Mouse (Mus musculus) forebrain, postnatal 0 days (tissue): ENCODE data around the gene Hist1h1b. TPM values are rescaled to one million over a fixed set of nuclear protein-coding genes. Genes with fewer than 3 reads are reported as not detected.
"Not testable (repeated sequence)": the region's sequence is repeated elsewhere in the genome, so short reads cannot be mapped to it uniquely, and the experiment has no call there.

Source experiments
- ATAC-seq: fragments of 200-750 bp; cut with Nextera tagmentation; 2 replicates; pipeline ENCODE4 v1.8.0; 2017; ENCODE audit warnings: mild to moderate bottlenecking, moderate library complexity
- DNase-seq: peaks from one replicate; pipeline ENCODE4 v3.0.0-alpha.2; 2015
- H3K27ac ChIP-seq: fragments of 300-500 bp; sonication (generic); 2 replicates; pipeline ENCODE4 v1.5.1; 2014; ENCODE audit warnings: low read depth, mild to moderate bottlenecking, antibody characterized with exemption, low read length, moderate library complexity, mixed read lengths
- H3K27me3 ChIP-seq: fragments of 300-500 bp; sonication (generic); 2 replicates; pipeline ENCODE4 v1.6.1; 2014; ENCODE audit warnings: mild to moderate bottlenecking, low read length, mixed read lengths; ENCODE audit not compliant: insufficient read depth
- H3K36me3 ChIP-seq: fragments of 300-500 bp; sonication (generic); 2 replicates; pipeline ENCODE4 v1.6.1; 2014; ENCODE audit warnings: mild to moderate bottlenecking, moderate library complexity; ENCODE audit not compliant: insufficient read depth
- H3K4me1 ChIP-seq: fragments of 300-500 bp; sonication (generic); 2 replicates; pipeline ENCODE4 v1.6.1; 2014; ENCODE audit warnings: antibody characterized with exemption; ENCODE audit not compliant: insufficient read depth
- H3K4me2 ChIP-seq: fragments of 300-500 bp; sonication (generic); 2 replicates; pipeline ENCODE4 v1.6.1; 2014; ENCODE audit warnings: low read depth, mild to moderate bottlenecking, moderate library complexity
- H3K4me3 ChIP-seq: fragments of 300-500 bp; sonication (generic); 2 replicates; pipeline ENCODE4 v1.5.1; 2014; ENCODE audit warnings: low read depth, low read length, mixed read lengths
- H3K9ac ChIP-seq: fragments of 300-500 bp; sonication (generic); 2 replicates; pipeline ENCODE4 v1.6.1; 2014; ENCODE audit warnings: mild to moderate bottlenecking
- H3K9me3 ChIP-seq: fragments of 300-500 bp; sonication (generic); 2 replicates; pipeline ENCODE4 v1.6.1; 2016; ENCODE audit warnings: low read length
- CTCF ChIP-seq: sonication (generic); IDR thresholded peaks from 2 replicates; pipeline ENCODE4 v1.5.1; 2016; ENCODE audit warnings: antibody characterized with exemption, control low read depth, low read depth
- WGBS: fragments of 180-500 bp; shearing (Covaris S2); extraction: QIAGEN DNeasy Blood & Tissue Kit; methylation state at CpG from one replicate; pipeline ENCODE4 v1.1.7; 2014; 5-methylcytosine and 5-hydroxymethylcytosine counted together
- polyA plus RNA-seq: library from polyadenylated mRNA; unstranded; fragments of >200 nt; fragmentation: Nextera tagmentation; extraction: Ambion mirVana; gene quantifications from 2 replicates; pipeline ENCODE4 v1.2.1, GENCODE M21; 2015
- total RNA-seq: library from RNA; depleted of rRNA; stranded (reverse); fragments of >200 nt; gene quantifications from 2 replicates; pipeline ENCODE4 v1.2.3, GENCODE M21; 2014

The Hist1h1b gene
- total and polyA plus RNA-seq, 2 experiments from 2014 or later = 4.0 to 182 TPM

- peak; percentile 96 for ATAC-seq
- peak overlapping the region; percentile 82 for H3K4me2 ChIP-seq
- TF ChIP-seq CTCF = no peak
- H3K27ac ChIP-seq = peak overlapping the region; percentile 57
- H3K9ac ChIP-seq = peak overlapping the region; percentile 51
- no peaks in the 10 kb centered on the region for H3K9me3 ChIP-seq
- 3% methylated on average over 33 of the region's 33 CpGs for WGBS
- H3K4me3 ChIP-seq = peak overlapping the region; percentile 45
- H3K36me3 ChIP-seq = no peaks in the 10 kb centered on the region
- peak; percentile 89 for DNase-seq
- no peaks in the 10 kb centered on the region for H3K27me3 ChIP-seq
- H3K4me1 ChIP-seq = peaks cover 22% of the 10 kb centered on the region
These were observed 1.3 kb downstream of the Hist1h1b start for GRCm38 (mm10) chr13:21778814-21779766.

- ATAC-seq = no peak
- no peak overlapping the region for H3K4me2 ChIP-seq
- no peak overlapping the region for H3K9ac ChIP-seq
These were observed 24.7 kb downstream of the Hist1h1b start for GRCm38 (mm10) chr13:21755707-21756106.

GRCm38 (mm10) chr13:21754294-21755001, 26.0 kb downstream of the Hist1h1b start:
- Histone ChIP-seq H3K9ac (peak overlapping the region; percentile 44; the same call in 1 of the 2 replicates), H3K4me2 (peak overlapping the region; percentile 68), H3K27ac (0 out of 2 replicates have a peak overlapping the region, but pooled peaks have one; percentile 23), H3K4me3 (peak overlapping the region; percentile 43)
- not testable (repeated sequence) for H3K9me3 ChIP-seq, H3K36me3 ChIP-seq, H3K27me3 ChIP-seq, H3K4me1 ChIP-seq
- WGBS = 0% methylated on average over 21 of the region's 26 CpGs
- DNase-seq (peak; percentile 66), ATAC-seq (0 out of 2 replicates have a peak, but pooled peaks have one; percentile 0)

More at GRCm38 (mm10) chr13:21755707-21756106, 24.7 kb downstream of the Hist1h1b start:
- Histone ChIP-seq H3K9me3 (no peaks in the 10 kb centered on the region), H3K27me3 (no peaks in the 10 kb centered on the region), H3K4me1 (peaks cover 6% of the 10 kb centered on the region; the same call in 1 of the 2 replicates), H3K36me3 (no peaks in the 10 kb centered on the region), H3K4me3 (no peak overlapping the region), H3K27ac (no peak overlapping the region)
- no peak for TF ChIP-seq CTCF
- no peak for DNase-seq
- WGBS = 54% methylated on average over 1 of the region's 1 CpGs

DNA sequence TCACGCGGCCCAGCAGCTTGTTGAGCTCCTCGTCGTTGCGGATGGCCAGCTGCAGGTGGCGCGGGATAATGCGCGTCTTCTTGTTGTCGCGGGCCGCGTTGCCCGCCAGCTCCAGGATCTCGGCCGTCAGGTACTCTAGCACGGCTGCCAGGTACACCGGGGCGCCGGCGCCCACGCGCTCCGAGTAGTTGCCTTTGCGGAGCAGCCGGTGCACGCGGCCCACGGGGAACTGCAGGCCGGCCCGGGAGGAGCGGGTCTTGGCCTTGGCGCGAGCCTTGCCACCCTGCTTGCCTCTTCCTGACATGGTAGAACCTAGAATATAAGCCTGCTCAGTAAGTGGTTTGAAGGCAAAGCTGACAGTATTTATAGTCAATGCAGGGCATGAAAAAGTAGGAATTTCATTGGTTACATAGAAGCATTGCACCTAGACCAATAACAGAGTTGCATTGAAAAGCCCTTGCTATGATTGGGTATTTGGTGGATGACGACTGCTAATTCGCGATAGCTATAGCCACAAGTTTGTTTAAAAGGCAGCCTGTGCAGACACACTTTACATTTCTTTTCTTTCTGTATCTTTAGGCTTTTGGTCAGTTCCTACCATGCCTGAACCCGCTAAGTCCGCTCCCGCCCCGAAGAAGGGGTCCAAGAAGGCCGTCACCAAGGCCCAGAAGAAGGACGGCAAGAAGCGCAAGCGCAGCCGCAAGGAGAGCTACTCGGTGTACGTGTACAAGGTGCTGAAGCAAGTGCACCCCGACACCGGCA, 26.7 kb downstream of the Hist1h1b start, which contains the start of the genes Hist1h2ak and Hist1h2bn:
Gene Hist1h2ak, minus strand, starts transcription at position 304 of the 762 bp plus-strand sequence.
Gene Hist1h2bn, plus strand, starts transcription at position 600 of the 762 bp plus-strand sequence.
- DNase-seq (peak; percentile 93), ATAC-seq (peak; percentile 95)
- not testable (repeated sequence) for H3K27me3 ChIP-seq, H3K36me3 ChIP-seq, H3K9me3 ChIP-seq
- WGBS = under 1% methylated on average over 38 of the region's 50 CpGs
- peaks cover 15% of the 10 kb centered on the region; the same call in 1 of the 2 replicates for H3K4me1 ChIP-seq
- H3K9ac ChIP-seq = peak within 1 kb of the TSS; percentile 56
- peak within 1 kb of the TSS; percentile 68 for H3K4me2 ChIP-seq
- peak within 1 kb of the TSS; percentile 43 for H3K4me3 ChIP-seq
- H3K27ac ChIP-seq = peak within 1 kb of the TSS; percentile 87

DNA sequence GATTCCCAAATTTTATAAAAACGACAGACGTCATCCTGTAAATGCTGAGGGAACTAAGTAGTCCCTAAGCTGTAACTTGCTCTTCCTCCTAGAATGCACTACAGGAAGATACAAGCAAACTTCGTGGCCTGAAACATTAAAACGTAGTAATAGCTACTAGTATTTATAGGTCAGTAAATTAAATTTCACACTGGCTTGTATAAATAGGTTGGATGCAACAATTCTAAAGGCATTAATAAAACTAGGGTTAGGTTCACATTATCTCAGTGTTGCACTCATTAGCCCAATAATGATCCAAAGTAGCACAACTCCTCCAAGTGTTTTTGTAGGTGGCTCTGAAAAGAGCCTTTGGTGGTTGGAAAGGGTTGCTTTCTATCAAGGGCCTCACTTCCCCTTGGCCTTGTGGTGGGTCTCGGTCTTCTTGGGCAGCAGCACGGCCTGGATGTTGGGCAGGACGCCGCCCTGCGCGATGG, 27.3 kb downstream of the Hist1h1b start:
- DNase-seq (peak; percentile 25), ATAC-seq (no peak)
- Histone ChIP-seq H3K9ac (peak overlapping the region; percentile 56), H3K4me1 (peaks cover 18% of the 10 kb centered on the region), H3K4me3 (peak overlapping the region; percentile 43), H3K36me3 (no peaks in the 10 kb centered on the region), H3K4me2 (peak overlapping the region; percentile 68), H3K27me3 (no peaks in the 10 kb centered on the region), H3K27ac (peak overlapping the region; percentile 87), H3K9me3 (no peaks in the 10 kb centered on the region)
- 9% methylated on average over 10 of the region's 10 CpGs for WGBS
- no peak for TF ChIP-seq CTCF

- Histone ChIP-seq H3K27me3 (no peaks in the 10 kb centered on the region), H3K9me3 (no peaks in the 10 kb centered on the region), H3K9ac (no peak overlapping the region), H3K36me3 (no peaks in the 10 kb centered on the region), H3K4me3 (no peak overlapping the region), H3K4me2 (no peak overlapping the region), H3K27ac (no peak overlapping the region), H3K4me1 (peaks cover 18% of the 10 kb centered on the region)
- ATAC-seq (no peak), DNase-seq (no peak)
- no peak for TF ChIP-seq CTCF
- WGBS = 37% methylated on average over 3 of the region's 3 CpGs
These were observed 28.1 kb downstream of the Hist1h1b start for GRCm38 (mm10) chr13:21752356-21752755.
